Mouse (Mus musculus): Measurements from ENCODE around the gene Cdhr3. TPM values are rescaled to one million over a fixed set of nuclear protein-coding genes. Genes with fewer than 3 reads are reported as not detected.

Gene Cdhr3
- polyA plus RNA-seq, 1 experiment from 2014 or later, result not detected

GRCm38 (mm10) chr12:33028109-33028691 lies 64.5 kb downstream of the Cdhr3 start:
- WGBS, result 49% methylated on average over 10 of the region's 10 CpGs
- no peak overlapping the region for H3K27ac ChIP-seq
- H3K9me3 ChIP-seq, result no peaks in the 10 kb centered on the region
- H3K4me3 ChIP-seq (replicated peaks), result no peak overlapping the region
- no peak overlapping the region for H3K9ac ChIP-seq
- peak; percentile 27; the same call in 1 of the 2 replicates for ATAC-seq
- peaks cover 15% of the 10 kb centered on the region; the same call in 1 of the 2 replicates for H3K4me1 ChIP-seq (replicated peaks)
- H3K4me2 ChIP-seq (replicated peaks), result no peak overlapping the region
- H3K36me3 ChIP-seq, result no peaks in the 10 kb centered on the region
- H3K27me3 ChIP-seq (replicated peaks), result no peaks in the 10 kb centered on the region

- Histone ChIP-seq H3K36me3 (no peaks in the 10 kb centered on the region), H3K9me3 (no peaks in the 10 kb centered on the region), H3K4me1 (replicated peaks) (peaks cover 14% of the 10 kb centered on the region; the same call in 1 of the 2 replicates), H3K4me3 (replicated peaks) (no peak overlapping the region), H3K4me2 (replicated peaks) (peak overlapping the region; percentile 39), H3K27ac (no peak overlapping the region), H3K9ac (0 out of 2 replicates have a peak overlapping the region, but pooled peaks have one; percentile 19), H3K27me3 (replicated peaks) (no peaks in the 10 kb centered on the region)
- WGBS, result 3% methylated on average over 10 of the region's 10 CpGs
- peak; percentile 82 for ATAC-seq
Measured at GRCm38 (mm10) chr12:33027093-33027492, 65.6 kb downstream of the Cdhr3 start.

GRCm38 (mm10) chr12:33024524-33024923 lies 68.2 kb downstream of the Cdhr3 start:
- WGBS, result 78% methylated on average over 6 of the region's 6 CpGs
- no peaks in the 10 kb centered on the region for H3K9me3 ChIP-seq
- H3K9ac ChIP-seq, result no peak overlapping the region
- no peaks in the 10 kb centered on the region for H3K36me3 ChIP-seq
- H3K4me2 ChIP-seq (replicated peaks), result no peak overlapping the region
- H3K4me3 ChIP-seq (replicated peaks), result no peak overlapping the region
- no peak for ATAC-seq
- H3K27ac ChIP-seq, result no peak overlapping the region
- H3K4me1 ChIP-seq (replicated peaks), result peaks cover 12% of the 10 kb centered on the region; the same call in 1 of the 2 replicates
- H3K27me3 ChIP-seq (replicated peaks), result no peaks in the 10 kb centered on the region

- 86% methylated on average over 4 of the region's 4 CpGs for WGBS
- no peaks in the 10 kb centered on the region for H3K9me3 ChIP-seq
- no peaks in the 10 kb centered on the region for H3K27me3 ChIP-seq (replicated peaks)
- H3K27ac ChIP-seq, result no peak overlapping the region
- H3K4me3 ChIP-seq (replicated peaks), result no peak overlapping the region
- no peak overlapping the region for H3K4me2 ChIP-seq (replicated peaks)
- H3K9ac ChIP-seq, result no peak overlapping the region
- no peaks in the 10 kb centered on the region for H3K4me1 ChIP-seq (replicated peaks)
- H3K36me3 ChIP-seq, result no peaks in the 10 kb centered on the region
- no peak for ATAC-seq
Measured at GRCm38 (mm10) chr12:33021751-33022150, 70.9 kb downstream of the Cdhr3 start.

GRCm38 (mm10) chr12:33021140-33021539 lies 71.5 kb downstream of the Cdhr3 start:
- no peak overlapping the region for H3K27ac ChIP-seq
- no peaks in the 10 kb centered on the region for H3K27me3 ChIP-seq (replicated peaks)
- H3K4me3 ChIP-seq (replicated peaks), result no peak overlapping the region
- no peak for ATAC-seq
- H3K36me3 ChIP-seq, result no peaks in the 10 kb centered on the region
- no peaks in the 10 kb centered on the region for H3K9me3 ChIP-seq
- 80% methylated on average over 9 of the region's 9 CpGs for WGBS
- no peak overlapping the region for H3K9ac ChIP-seq
- H3K4me2 ChIP-seq (replicated peaks), result no peak overlapping the region
- no peaks in the 10 kb centered on the region for H3K4me1 ChIP-seq (replicated peaks)

GRCm38 (mm10) chr12:33020011-33020410 lies 72.7 kb downstream of the Cdhr3 start:
- WGBS, result 80% methylated on average over 6 of the region's 6 CpGs
- Histone ChIP-seq H3K27me3 (replicated peaks) (no peaks in the 10 kb centered on the region), H3K9me3 (no peaks in the 10 kb centered on the region), H3K4me3 (replicated peaks) (no peak overlapping the region), H3K4me1 (replicated peaks) (no peaks in the 10 kb centered on the region), H3K27ac (no peak overlapping the region), H3K36me3 (no peaks in the 10 kb centered on the region), H3K9ac (no peak overlapping the region), H3K4me2 (replicated peaks) (no peak overlapping the region)
- no peak for ATAC-seq

GRCm38 (mm10) chr12:33018601-33019000 lies 74.1 kb downstream of the Cdhr3 start:
- no peak overlapping the region for H3K9ac ChIP-seq
- 68% methylated on average over 4 of the region's 4 CpGs for WGBS
- no peaks in the 10 kb centered on the region for H3K36me3 ChIP-seq
- no peak overlapping the region for H3K4me2 ChIP-seq (replicated peaks)
- no peak overlapping the region for H3K4me3 ChIP-seq (replicated peaks)
- no peaks in the 10 kb centered on the region for H3K4me1 ChIP-seq (replicated peaks)
- H3K27ac ChIP-seq, result no peak overlapping the region
- H3K27me3 ChIP-seq (replicated peaks), result no peaks in the 10 kb centered on the region
- no peaks in the 10 kb centered on the region for H3K9me3 ChIP-seq
- no peak for ATAC-seq

- no peaks in the 10 kb centered on the region for H3K36me3 ChIP-seq
- no peaks in the 10 kb centered on the region for H3K9me3 ChIP-seq
- H3K27ac ChIP-seq, result no peak overlapping the region
- WGBS, result 63% methylated on average over 7 of the region's 7 CpGs
- H3K9ac ChIP-seq, result no peak overlapping the region
- H3K4me2 ChIP-seq (replicated peaks), result no peak overlapping the region
- no peak overlapping the region for H3K4me3 ChIP-seq (replicated peaks)
- no peak for ATAC-seq
- no peaks in the 10 kb centered on the region for H3K4me1 ChIP-seq (replicated peaks)
- H3K27me3 ChIP-seq (replicated peaks), result no peaks in the 10 kb centered on the region
Measured at GRCm38 (mm10) chr12:33016824-33017705, 75.6 kb downstream of the Cdhr3 start.

- H3K4me2 ChIP-seq (replicated peaks), result no peak overlapping the region
- ATAC-seq, result no peak
- no peaks in the 10 kb centered on the region for H3K4me1 ChIP-seq (replicated peaks)
- H3K27ac ChIP-seq, result no peak overlapping the region
- 87% methylated on average over 1 of the region's 1 CpGs for WGBS
- H3K36me3 ChIP-seq, result no peaks in the 10 kb centered on the region
- H3K4me3 ChIP-seq (replicated peaks), result no peak overlapping the region
- no peaks in the 10 kb centered on the region for H3K27me3 ChIP-seq (replicated peaks)
- H3K9ac ChIP-seq, result no peak overlapping the region
- no peaks in the 10 kb centered on the region for H3K9me3 ChIP-seq
Measured at GRCm38 (mm10) chr12:33015103-33015502, 77.6 kb downstream of the Cdhr3 start.

GRCm38 (mm10) chr12:33014050-33014796 lies 78.5 kb downstream of the Cdhr3 start:
- Histone ChIP-seq H3K4me1 (replicated peaks) (no peaks in the 10 kb centered on the region), H3K4me3 (replicated peaks) (no peak overlapping the region), H3K9ac (no peak overlapping the region), H3K27ac (no peak overlapping the region), H3K4me2 (replicated peaks) (no peak overlapping the region), H3K9me3 (no peaks in the 10 kb centered on the region), H3K27me3 (replicated peaks) (no peaks in the 10 kb centered on the region), H3K36me3 (no peaks in the 10 kb centered on the region)
- no peak for ATAC-seq
- 64% methylated on average over 7 of the region's 7 CpGs for WGBS

- H3K36me3 ChIP-seq, result no peaks in the 10 kb centered on the region
- H3K9ac ChIP-seq, result no peak overlapping the region
- H3K9me3 ChIP-seq, result no peaks in the 10 kb centered on the region
- no peak overlapping the region for H3K27ac ChIP-seq
- no peak overlapping the region for H3K4me3 ChIP-seq (replicated peaks)
- H3K4me2 ChIP-seq (replicated peaks), result no peak overlapping the region
- H3K4me1 ChIP-seq (replicated peaks), result no peaks in the 10 kb centered on the region; the same call in 1 of the 2 replicates
- WGBS, result 47% methylated on average over 3 of the region's 3 CpGs
- ATAC-seq, result peak; percentile 63; the same call in 1 of the 2 replicates
- no peaks in the 10 kb centered on the region for H3K27me3 ChIP-seq (replicated peaks)
Measured at GRCm38 (mm10) chr12:33010026-33010425, 82.6 kb downstream of the Cdhr3 start.
